In the genomic region with DNA sequence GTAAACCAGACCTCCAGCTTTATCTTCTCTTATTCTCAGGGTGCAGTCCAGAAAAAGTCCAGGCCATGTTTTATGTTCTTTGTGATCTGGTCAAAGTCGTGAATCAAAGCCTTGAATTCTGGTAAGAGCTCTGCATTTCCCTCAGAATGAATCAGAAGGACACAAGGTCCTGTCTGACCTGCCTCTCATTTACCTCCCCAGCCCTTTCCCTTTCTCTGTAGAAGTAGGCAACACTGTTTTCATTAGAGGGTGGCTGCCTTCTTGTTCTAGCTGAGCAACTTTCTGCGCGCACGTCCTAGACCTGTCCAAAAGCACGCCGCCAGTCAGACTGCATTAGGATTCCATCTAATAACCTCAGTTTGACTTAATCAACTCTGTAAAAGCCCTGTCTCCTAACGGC, we compare ENCODE assay signal across 8 mouse cellular contexts. TPM values are rescaled to one million over a fixed set of nuclear protein-coding genes. Genes with fewer than 3 reads are reported as not detected.
DNase-seq lines count a peak whose midpoint lies in the region; ATAC-seq lines count a peak whose summit lies in the region.

No protein-coding gene starts in this region.

- H3K27me3 ChIP-seq in hindbrain, embryonic 12.5 days: no peaks in the 10 kb centered on the region
- H3K27me3 ChIP-seq in midbrain, embryonic 11.5 days (ENCODE audit: control insufficient read depth, insufficient read depth, low read length): no peaks in the 10 kb centered on the region

- 0 out of 2 replicates have a peak overlapping the region, but pooled peaks have one; percentile 5 for H3K9ac ChIP-seq in hindbrain, embryonic 12.5 days
- peak overlapping the region; percentile 67 for H3K9ac ChIP-seq in midbrain, embryonic 11.5 days (ENCODE audit: low read length)

- no peak for ATAC-seq in hindbrain, embryonic 12.5 days (ENCODE audit: low FRiP score)
- ATAC-seq in midbrain, embryonic 11.5 days (ENCODE audit: low FRiP score): no peak

- peaks cover 20% of the 10 kb centered on the region for H3K4me1 ChIP-seq in hindbrain, embryonic 12.5 days
- H3K4me1 ChIP-seq in midbrain, embryonic 11.5 days (ENCODE audit: control insufficient read depth, insufficient read depth, low read length): peaks cover 12% of the 10 kb centered on the region

- DNase-seq in kidney, adult 18-20 months: peak; percentile 31
- DNase-seq in kidney, adult 9 months: no peak
- DNase-seq in adrenal gland, postnatal 14 days: peak; percentile 50
- DNase-seq in midbrain, embryonic 11.5 days (ENCODE audit: low spot score, missing footprints): peak; percentile 92
- no peak for DNase-seq in urinary bladder, postnatal 14 days (ENCODE audit: low spot score)
- DNase-seq in spleen, adult 18-20 months: no peak
- no peak for DNase-seq in left cerebral cortex, adult 11 months (ENCODE audit: low spot score)

- H3K9me3 ChIP-seq in hindbrain, embryonic 12.5 days (replicated peaks): no peaks in the 10 kb centered on the region
- no peaks in the 10 kb centered on the region for H3K9me3 ChIP-seq in midbrain, embryonic 11.5 days (ENCODE audit: control insufficient read depth, low read length)

- H3K4me2 ChIP-seq in hindbrain, embryonic 12.5 days (replicated peaks): peak overlapping the region; percentile 54
- peak overlapping the region; percentile 51 for H3K4me2 ChIP-seq in midbrain, embryonic 11.5 days

- peak overlapping the region; percentile 51; the same call in 1 of the 2 replicates for H3K4me3 ChIP-seq in hindbrain, embryonic 12.5 days
- peak overlapping the region; percentile 14 for H3K4me3 ChIP-seq in midbrain, embryonic 11.5 days (ENCODE audit: low read depth, low read length)

- no peaks in the 10 kb centered on the region for H3K36me3 ChIP-seq in hindbrain, embryonic 12.5 days
- H3K36me3 ChIP-seq in midbrain, embryonic 11.5 days (ENCODE audit: control insufficient read depth, insufficient read depth, low read length): no peaks in the 10 kb centered on the region

- WGBS in hindbrain, embryonic 12.5 days: 23% methylated on average over 7 of the region's 7 CpGs
- WGBS in midbrain, embryonic 11.5 days: 25% methylated on average over 7 of the region's 7 CpGs

- H3K27ac ChIP-seq in hindbrain, embryonic 12.5 days: peak overlapping the region; percentile 97
- peak overlapping the region; percentile 0 for H3K27ac ChIP-seq in midbrain, embryonic 11.5 days (ENCODE audit: low read depth, low read length)

RNA-seq across cellular contexts. Expression of a gene that starts 0.8 kb away (rescaled TPM):
- total RNA-seq in adrenal gland, postnatal 14 days (2021): 117 and 128 TPM in 2 replicates
- polyA plus RNA-seq in hindbrain, embryonic 12.5 days (2016; fragmentation: Nextera tagmentation; extraction: Ambion mirVana): 298 and 322 TPM in 2 replicates
- polyA plus RNA-seq in midbrain, embryonic 11.5 days (2014; fragmentation: Nextera tagmentation; extraction: Ambion mirVana): 339 and 388 TPM in 2 replicates

RNA-seq across cellular contexts. Expression of a gene that starts 56.4 kb away (rescaled TPM):
- total RNA-seq in adrenal gland, postnatal 14 days (2021): 859 and 881 TPM in 2 replicates
- polyA plus RNA-seq in hindbrain, embryonic 12.5 days (2016; fragmentation: Nextera tagmentation; extraction: Ambion mirVana): 386 and 390 TPM in 2 replicates
- polyA plus RNA-seq in midbrain, embryonic 11.5 days (2014; fragmentation: Nextera tagmentation; extraction: Ambion mirVana): 391 and 404 TPM in 2 replicates

Comparison
In these comparisons a context has a peak if more than half of its experiments do, and no peak if none do; other contexts are left out.
1. DNase-seq: peak in kidney, adult 18-20 months (single experiment), adrenal gland, postnatal 14 days (single experiment) and midbrain, embryonic 11.5 days (single experiment); none in kidney, adult 9 months (single experiment), urinary bladder, postnatal 14 days (single experiment), spleen, adult 18-20 months (0 of 2) and left cerebral cortex, adult 11 months (single experiment).